Mouse (Mus musculus): ENCODE measurements at regions not wholly inside any gene's neighbourhood (a gene's known extent, or its start where the extent isn't known, plus 50 kb on each side); places are given as distances from the start of the nearest gene placed in this dataset.

- WGBS = 11% methylated on average over 22 of the region's 22 CpGs
These were observed 135.6 kb downstream of the Rbm19 start for GRCm38 (mm10) chr5:120251697-120252401.

GRCm38 (mm10) chr5:120252551-120252950, 136.3 kb downstream of the Rbm19 start:
- Histone ChIP-seq H3K27me3 (ENCODE audit: control insufficient read depth, insufficient read depth, low read length) (peaks cover 23% of the 10 kb centered on the region), H3K36me3 (ENCODE audit: control insufficient read depth, insufficient read depth, low read length) (no peaks in the 10 kb centered on the region), H3K4me2 (ENCODE audit: low read depth, severe bottlenecking) (no peak overlapping the region), H3K9me3 (ENCODE audit: control insufficient read depth, low read length) (no peaks in the 10 kb centered on the region), H3K27ac (replicated peaks; ENCODE audit: low read depth, low read length) (no peak overlapping the region), H3K4me3 (ENCODE audit: low read depth, low read length) (no peak overlapping the region), H3K4me1 (ENCODE audit: control insufficient read depth, insufficient read depth, low read length) (no peaks in the 10 kb centered on the region), H3K9ac (ENCODE audit: low read length) (no peak overlapping the region)
- WGBS = 8% methylated on average over 8 of the region's 8 CpGs
- DNase-seq (ENCODE audit: low spot score) (peak; percentile 50), ATAC-seq (ENCODE audit: insufficient number of reproducible peaks, low FRiP score, low TSS enrichment, low read depth) (no peak)

More at GRCm38 (mm10) chr5:120251697-120252401, 135.6 kb downstream of the Rbm19 start:
- Histone ChIP-seq H3K27ac (replicated peaks; ENCODE audit: low read depth, low read length) (no peak overlapping the region), H3K4me1 (ENCODE audit: control insufficient read depth, insufficient read depth, low read length) (no peaks in the 10 kb centered on the region), H3K4me3 (ENCODE audit: low read depth, low read length) (no peak overlapping the region), H3K4me2 (ENCODE audit: low read depth, severe bottlenecking) (peak overlapping the region; percentile 28; the same call in 1 of the 2 replicates), H3K9me3 (ENCODE audit: control insufficient read depth, low read length) (no peaks in the 10 kb centered on the region), H3K36me3 (ENCODE audit: control insufficient read depth, insufficient read depth, low read length) (no peaks in the 10 kb centered on the region), H3K9ac (ENCODE audit: low read length) (no peak overlapping the region), H3K27me3 (ENCODE audit: control insufficient read depth, insufficient read depth, low read length) (peaks cover 25% of the 10 kb centered on the region)
- DNase-seq (ENCODE audit: low spot score) (no peak), ATAC-seq (ENCODE audit: insufficient number of reproducible peaks, low FRiP score, low TSS enrichment, low read depth) (no peak)

- 47% methylated on average over 14 of the region's 14 CpGs for WGBS
- H3K27ac ChIP-seq (replicated peaks; ENCODE audit: low read depth, low read length) = no peak overlapping the region
- H3K9ac ChIP-seq (ENCODE audit: low read length) = no peak overlapping the region
- H3K27me3 ChIP-seq (ENCODE audit: control insufficient read depth, insufficient read depth, low read length) = peaks cover 12% of the 10 kb centered on the region; the same call in 1 of the 2 replicates
- H3K36me3 ChIP-seq (ENCODE audit: control insufficient read depth, insufficient read depth, low read length) = no peaks in the 10 kb centered on the region
- H3K9me3 ChIP-seq (ENCODE audit: control insufficient read depth, low read length) = no peaks in the 10 kb centered on the region
- H3K4me2 ChIP-seq (ENCODE audit: low read depth, severe bottlenecking) = no peak overlapping the region
- no peaks in the 10 kb centered on the region for H3K4me1 ChIP-seq (ENCODE audit: control insufficient read depth, insufficient read depth, low read length)
- no peak overlapping the region for H3K4me3 ChIP-seq (ENCODE audit: low read depth, low read length)
- DNase-seq (ENCODE audit: low spot score) (no peak), ATAC-seq (ENCODE audit: insufficient number of reproducible peaks, low FRiP score, low TSS enrichment, low read depth) (no peak)
These were observed 146.5 kb downstream of the Rbm19 start for GRCm38 (mm10) chr5:120262715-120263273.

GRCm38 (mm10) chr5:120269416-120269860, 153.2 kb downstream of the Rbm19 start:
- ATAC-seq (ENCODE audit: insufficient number of reproducible peaks, low FRiP score, low TSS enrichment, low read depth) = no peak

GRCm38 (mm10) chr5:120270887-120271616, 154.8 kb downstream of the Rbm19 start:
- no peak for ATAC-seq (ENCODE audit: insufficient number of reproducible peaks, low FRiP score, low TSS enrichment, low read depth)
- DNase-seq (ENCODE audit: low spot score) = no peak
- peaks cover 8% of the 10 kb centered on the region for H3K27me3 ChIP-seq (ENCODE audit: control insufficient read depth, insufficient read depth, low read length)
- H3K9ac ChIP-seq (ENCODE audit: low read length) = no peak overlapping the region
- H3K4me1 ChIP-seq (ENCODE audit: control insufficient read depth, insufficient read depth, low read length) = peaks cover 6% of the 10 kb centered on the region; the same call in 1 of the 2 replicates
- H3K4me3 ChIP-seq (ENCODE audit: low read depth, low read length) = no peak overlapping the region
- H3K27ac ChIP-seq (replicated peaks; ENCODE audit: low read depth, low read length) = no peak overlapping the region
- H3K36me3 ChIP-seq (ENCODE audit: control insufficient read depth, insufficient read depth, low read length) = no peaks in the 10 kb centered on the region
- no peak overlapping the region for H3K4me2 ChIP-seq (ENCODE audit: low read depth, severe bottlenecking)
- 0 out of 2 replicates have a peak, but pooled peaks cover 2% of the 10 kb centered on the region for H3K9me3 ChIP-seq (ENCODE audit: control insufficient read depth, low read length)
- 38% methylated on average over 14 of the region's 14 CpGs for WGBS

More at GRCm38 (mm10) chr5:120269416-120269860, 153.2 kb downstream of the Rbm19 start:
- no peak for DNase-seq (ENCODE audit: low spot score)
- Histone ChIP-seq H3K36me3 (ENCODE audit: control insufficient read depth, insufficient read depth, low read length) (no peaks in the 10 kb centered on the region), H3K27me3 (ENCODE audit: control insufficient read depth, insufficient read depth, low read length) (peaks cover 10% of the 10 kb centered on the region), H3K9ac (ENCODE audit: low read length) (no peak overlapping the region), H3K4me2 (ENCODE audit: low read depth, severe bottlenecking) (0 out of 2 replicates have a peak overlapping the region, but pooled peaks have one; percentile 7), H3K27ac (replicated peaks; ENCODE audit: low read depth, low read length) (no peak overlapping the region), H3K4me3 (ENCODE audit: low read depth, low read length) (no peak overlapping the region), H3K9me3 (ENCODE audit: control insufficient read depth, low read length) (0 out of 2 replicates have a peak, but pooled peaks cover 2% of the 10 kb centered on the region), H3K4me1 (ENCODE audit: control insufficient read depth, insufficient read depth, low read length) (peaks cover 6% of the 10 kb centered on the region; the same call in 1 of the 2 replicates)
- WGBS = 16% methylated on average over 22 of the region's 22 CpGs

- Histone ChIP-seq H3K4me2 (ENCODE audit: low read depth, severe bottlenecking) (no peak overlapping the region), H3K4me3 (ENCODE audit: low read depth, low read length) (no peak overlapping the region), H3K9ac (ENCODE audit: low read length) (no peak overlapping the region), H3K4me1 (ENCODE audit: control insufficient read depth, insufficient read depth, low read length) (peaks cover 11% of the 10 kb centered on the region; the same call in 1 of the 2 replicates), H3K9me3 (ENCODE audit: control insufficient read depth, low read length) (0 out of 2 replicates have a peak, but pooled peaks cover 2% of the 10 kb centered on the region), H3K36me3 (ENCODE audit: control insufficient read depth, insufficient read depth, low read length) (no peaks in the 10 kb centered on the region), H3K27me3 (ENCODE audit: control insufficient read depth, insufficient read depth, low read length) (peaks cover 18% of the 10 kb centered on the region), H3K27ac (replicated peaks; ENCODE audit: low read depth, low read length) (no peak overlapping the region)
- DNase-seq (ENCODE audit: low spot score) (no peak), ATAC-seq (ENCODE audit: insufficient number of reproducible peaks, low FRiP score, low TSS enrichment, low read depth) (no peak)
- 78% methylated on average over 9 of the region's 9 CpGs for WGBS
These were observed 155.3 kb upstream of the Lhx5 start for GRCm38 (mm10) chr5:120276229-120276628.

- 0 out of 2 replicates have a peak, but pooled peaks cover 14% of the 10 kb centered on the region for H3K4me1 ChIP-seq (ENCODE audit: control insufficient read depth, insufficient read depth, low read length)
- 1% methylated on average over 13 of the region's 13 CpGs for WGBS
- H3K27ac ChIP-seq (replicated peaks; ENCODE audit: low read depth, low read length) = no peak overlapping the region
- H3K4me3 ChIP-seq (ENCODE audit: low read depth, low read length) = no peak overlapping the region
- H3K9me3 ChIP-seq (ENCODE audit: control insufficient read depth, low read length) = no peaks in the 10 kb centered on the region
- ATAC-seq (ENCODE audit: insufficient number of reproducible peaks, low FRiP score, low TSS enrichment, low read depth) = no peak
- H3K27me3 ChIP-seq (ENCODE audit: control insufficient read depth, insufficient read depth, low read length) = peaks cover 42% of the 10 kb centered on the region
- DNase-seq (ENCODE audit: low spot score) = no peak
- no peak overlapping the region for H3K9ac ChIP-seq (ENCODE audit: low read length)
- H3K4me2 ChIP-seq (ENCODE audit: low read depth, severe bottlenecking) = peak overlapping the region; percentile 7; the same call in 1 of the 2 replicates
- no peaks in the 10 kb centered on the region for H3K36me3 ChIP-seq (ENCODE audit: control insufficient read depth, insufficient read depth, low read length)
These were observed 151.2 kb upstream of the Lhx5 start for GRCm38 (mm10) chr5:120280321-120280720.

GRCm38 (mm10) chr5:120280991-120281602, 150.4 kb upstream of the Lhx5 start:
- Histone ChIP-seq H3K4me2 (ENCODE audit: low read depth, severe bottlenecking) (peak overlapping the region; percentile 28; the same call in 1 of the 2 replicates), H3K27ac (replicated peaks; ENCODE audit: low read depth, low read length) (no peak overlapping the region), H3K36me3 (ENCODE audit: control insufficient read depth, insufficient read depth, low read length) (no peaks in the 10 kb centered on the region), H3K9ac (ENCODE audit: low read length) (no peak overlapping the region), H3K27me3 (ENCODE audit: control insufficient read depth, insufficient read depth, low read length) (peaks cover 49% of the 10 kb centered on the region), H3K9me3 (ENCODE audit: control insufficient read depth, low read length) (no peaks in the 10 kb centered on the region), H3K4me1 (ENCODE audit: control insufficient read depth, insufficient read depth, low read length) (0 out of 2 replicates have a peak, but pooled peaks cover 14% of the 10 kb centered on the region), H3K4me3 (ENCODE audit: low read depth, low read length) (no peak overlapping the region)
- no peak for ATAC-seq (ENCODE audit: insufficient number of reproducible peaks, low FRiP score, low TSS enrichment, low read depth)
- 3% methylated on average over 22 of the region's 22 CpGs for WGBS
- DNase-seq (ENCODE audit: low spot score) = no peak

Data from limb, embryonic 11.5 days (tissue).